Mouse (Mus musculus) thymus, postnatal 4 days (tissue): ENCODE results near the gene Actl7a.

Source experiments
- DNase-seq: peaks from one replicate; pipeline ENCODE4 v3.0.0; 2021

The Actl7a gene

DNA sequence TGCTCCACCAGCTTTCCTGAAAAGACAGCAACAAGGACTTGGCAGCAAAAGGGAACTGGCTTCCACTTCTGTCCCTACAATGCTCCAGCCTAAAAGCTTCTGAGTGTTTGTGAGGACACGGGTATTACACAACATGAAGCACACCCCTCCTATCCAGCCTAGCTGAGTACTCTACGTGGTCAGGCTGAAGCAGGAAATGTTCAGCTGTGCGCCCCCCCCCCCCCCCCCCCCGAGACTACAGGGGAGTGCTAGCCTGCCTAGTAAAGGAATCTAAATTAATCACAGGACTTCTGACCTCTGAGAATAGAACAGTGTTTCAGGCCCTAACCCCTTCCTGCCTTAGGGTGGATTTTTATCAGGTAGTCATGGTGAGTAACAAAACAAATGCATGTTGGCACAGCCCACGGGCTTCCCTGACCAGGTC lies 24.7 kb downstream of the Actl7a start:
- DNase-seq, result no peak

DNA sequence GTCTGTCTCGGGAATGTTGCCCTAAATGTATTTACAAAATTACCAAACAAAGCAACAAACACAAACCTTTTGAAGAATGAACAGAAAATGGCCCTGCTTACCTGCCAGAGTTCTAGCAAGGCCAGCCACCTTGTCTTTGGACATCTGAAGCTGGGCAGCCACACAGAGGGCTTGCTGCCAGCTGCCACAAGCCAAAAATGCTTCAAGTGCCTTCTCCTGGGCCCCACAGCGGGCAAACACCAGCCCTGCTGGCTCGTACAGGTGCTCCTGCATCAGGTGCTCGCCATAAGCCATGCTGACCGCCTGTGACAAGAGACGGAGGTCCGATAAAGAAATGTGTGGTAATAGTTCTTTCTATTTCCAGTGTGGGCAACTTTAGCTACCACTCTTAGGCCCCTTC lies 25.7 kb downstream of the Actl7a start:
- DNase-seq, result no peak

DNA sequence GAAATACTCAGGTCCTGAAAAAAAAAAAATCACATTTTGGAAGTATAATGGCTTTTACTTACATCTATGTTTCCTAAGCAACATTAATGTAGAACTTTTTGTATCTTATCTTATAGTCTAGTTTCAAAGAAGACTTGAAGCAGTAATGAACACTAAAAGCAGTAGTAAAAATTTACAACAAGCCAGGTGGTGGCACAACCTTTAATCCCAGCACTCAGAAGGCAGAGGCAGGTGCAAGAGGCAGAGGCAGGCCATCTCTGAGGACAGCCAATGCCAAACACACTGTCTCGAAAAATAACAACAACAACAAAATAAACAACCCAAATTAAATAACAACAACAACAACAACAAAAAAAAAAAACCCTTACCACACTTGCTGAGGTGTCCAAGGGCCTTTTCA lies 27.9 kb downstream of the Actl7a start:
- no peak for DNase-seq

DNA sequence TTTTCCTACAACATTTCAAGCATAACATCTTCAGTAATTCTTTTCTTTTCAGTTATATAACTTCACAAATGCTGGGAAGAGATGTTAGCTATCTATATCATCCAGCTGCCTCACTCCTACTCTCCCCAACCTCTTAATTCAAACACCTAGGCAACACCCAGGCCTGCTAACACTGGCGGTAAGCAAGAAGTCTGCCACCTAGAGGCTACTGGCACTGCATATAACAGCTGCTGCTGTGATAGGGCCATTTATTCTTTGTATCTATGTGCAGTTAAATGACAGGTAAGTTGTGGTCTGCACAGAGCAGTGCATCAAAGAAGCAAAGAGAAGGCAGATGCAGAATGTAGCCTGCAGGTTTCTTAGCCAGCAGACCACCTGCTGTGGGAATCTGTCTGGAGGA lies 48.2 kb downstream of the Actl7a start:
- DNase-seq, result peak; percentile 33
